Mouse (Mus musculus): Measurements from ENCODE around the gene 6030452D12Rik.

The 6030452D12Rik gene

GRCm38 (mm10) chr8:106500018-106500685 is at the start of gene 6030452D12Rik:
Gene 6030452D12Rik (plus strand): TSS chr8:106500522.
- DNase-seq, result no peak

GRCm38 (mm10) chr8:106451301-106452085 is 48.8 kb upstream of the 6030452D12Rik start:
- DNase-seq, result no peak

GRCm38 (mm10) chr8:106452701-106453481 is 47.4 kb upstream of the 6030452D12Rik start:
- DNase-seq, result no peak

GRCm38 (mm10) chr8:106454036-106454435 is 46.3 kb upstream of the 6030452D12Rik start:
- DNase-seq, result no peak

DNA sequence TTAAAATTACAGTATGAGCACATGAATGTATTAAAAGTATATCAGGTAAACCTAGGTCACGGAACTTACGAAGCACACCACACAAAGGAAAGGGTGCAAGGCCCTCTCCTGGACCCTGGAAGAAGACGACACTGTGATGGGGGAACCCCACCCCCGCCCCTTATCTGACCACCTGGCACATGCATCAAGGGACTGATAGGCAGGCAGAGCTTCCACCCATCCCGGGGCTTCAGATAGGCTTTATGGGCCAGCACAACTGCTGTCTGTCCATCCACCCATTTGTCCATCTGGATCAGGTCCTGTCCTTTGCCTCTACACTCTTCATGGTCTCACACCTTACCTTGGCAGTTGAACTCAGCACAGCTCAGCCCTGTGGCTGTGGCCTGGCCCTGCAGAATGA is 38.2 kb upstream of the 6030452D12Rik start:
- no peak for DNase-seq

DNA sequence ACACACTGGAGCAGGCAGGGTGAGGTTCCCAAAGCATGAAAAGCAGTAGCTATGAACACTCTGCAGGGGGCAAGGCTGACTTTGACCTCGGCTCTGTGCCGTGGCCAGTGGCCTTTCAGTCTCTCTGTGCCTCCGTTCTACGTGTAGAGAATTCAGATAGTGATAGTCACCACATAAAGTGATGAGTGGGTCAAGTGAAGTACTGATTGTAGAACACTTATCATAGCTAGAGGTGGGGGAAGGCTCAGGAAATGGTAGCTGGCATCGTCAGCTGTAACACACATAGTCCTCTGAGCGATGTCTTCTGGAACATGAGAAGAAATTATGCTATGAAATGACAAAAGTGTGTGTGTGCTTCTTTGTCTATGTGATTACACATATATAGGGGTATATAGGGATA is 36.5 kb upstream of the 6030452D12Rik start:
- DNase-seq, result no peak

- DNase-seq, result no peak
Measured at GRCm38 (mm10) chr8:106469485-106469884, 30.8 kb upstream of the 6030452D12Rik start.

DNA sequence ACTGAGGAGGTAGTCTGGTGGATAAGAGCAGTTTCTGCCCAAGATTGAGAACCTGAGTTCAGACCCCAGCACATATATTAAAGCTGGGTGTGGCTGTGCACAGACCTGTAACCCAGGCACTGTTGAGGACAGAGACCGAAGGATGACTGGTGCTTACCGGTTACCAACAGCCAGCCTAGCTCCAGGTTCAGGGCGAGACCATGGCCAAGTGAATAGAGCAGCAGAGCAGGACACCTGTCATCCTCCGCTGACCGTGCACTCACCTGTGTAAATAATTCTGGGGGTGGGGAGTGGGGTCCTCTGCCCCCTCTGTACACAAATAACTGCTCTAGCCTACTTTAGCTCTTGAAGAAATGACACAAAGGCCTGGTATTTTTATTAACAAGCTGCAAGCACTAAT is 26.3 kb upstream of the 6030452D12Rik start:
- no peak for DNase-seq

DNA sequence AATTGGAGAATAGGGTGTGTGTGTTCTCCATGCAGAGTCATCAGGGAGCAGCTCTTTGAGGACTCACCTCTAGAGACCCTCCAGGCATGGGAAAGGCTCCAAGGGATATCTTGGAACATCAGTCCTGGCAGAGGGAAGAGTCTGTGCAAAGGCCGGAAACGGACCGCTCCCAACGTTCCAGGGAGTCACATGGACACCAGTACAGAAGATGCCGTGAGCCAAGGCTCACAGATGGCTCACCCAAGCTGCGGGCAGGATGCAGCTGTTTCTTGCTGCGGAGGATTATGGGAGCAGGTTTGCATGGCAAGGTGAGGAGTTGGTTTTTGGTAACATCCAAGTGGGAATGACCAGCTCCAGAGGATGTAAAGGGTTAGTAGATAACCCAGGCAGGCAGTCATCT is 3.9 kb downstream of the 6030452D12Rik start:
- no peak for DNase-seq

DNA sequence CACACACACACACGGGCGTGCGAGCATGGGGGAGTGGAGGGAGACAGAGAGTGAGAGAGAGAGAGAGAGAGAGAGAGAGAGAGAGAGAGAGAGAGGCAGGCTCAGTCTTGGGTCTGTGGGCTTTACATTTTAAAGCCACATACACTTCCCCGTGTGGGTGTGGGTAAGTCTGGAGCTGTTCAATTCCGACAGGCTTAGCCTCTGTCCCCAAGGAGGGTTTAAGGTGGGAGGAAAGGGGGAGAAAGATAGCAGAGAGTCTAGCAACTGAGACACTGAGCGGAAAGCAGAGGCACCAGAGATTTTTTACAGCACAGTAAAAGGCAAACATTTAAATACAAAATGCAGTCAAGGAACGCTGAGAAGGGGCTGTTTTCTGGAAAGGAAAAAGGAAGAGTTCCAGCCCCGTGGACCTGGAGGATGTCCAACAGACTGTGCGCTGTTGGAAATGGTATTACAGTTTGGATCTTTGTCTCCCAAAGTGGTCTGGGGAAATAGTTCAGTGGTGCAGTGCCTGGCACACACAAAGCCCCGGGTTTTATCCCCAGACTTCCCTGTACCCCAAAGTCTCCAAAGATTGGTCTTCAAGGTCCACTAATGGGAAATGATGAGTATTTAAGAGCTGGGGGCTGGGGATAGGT is 5.1 kb downstream of the 6030452D12Rik start:
- DNase-seq, result no peak

- no peak for DNase-seq
Measured at GRCm38 (mm10) chr8:106506106-106506505, 5.8 kb downstream of the 6030452D12Rik start.

DNA sequence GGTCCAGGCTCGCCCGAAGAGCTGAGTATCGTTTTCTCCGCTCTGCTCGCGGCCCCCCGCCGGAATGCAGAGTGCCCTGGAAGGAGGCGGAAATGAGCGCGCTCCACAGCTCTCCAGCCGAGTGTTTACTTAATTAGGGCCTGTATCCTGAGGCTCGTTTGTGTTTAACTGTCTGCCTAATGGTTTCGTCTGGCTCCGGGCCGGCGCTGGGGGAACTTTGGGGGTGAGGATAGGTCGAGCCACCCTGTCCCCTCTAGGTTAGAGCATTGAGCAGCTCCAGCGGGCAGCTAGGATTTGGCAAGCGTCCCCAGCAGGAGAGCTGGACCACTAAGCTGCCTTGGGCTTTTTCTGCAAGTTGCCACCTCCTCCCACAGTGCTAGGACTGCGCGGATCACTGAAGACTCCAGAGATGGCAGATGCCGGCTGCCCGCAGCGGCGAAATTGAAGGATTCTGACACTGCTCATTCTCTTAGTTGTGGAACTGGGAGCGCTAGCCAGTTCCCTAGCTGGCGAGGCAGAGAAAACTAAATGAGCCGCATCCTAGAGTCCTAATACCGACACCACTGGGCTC is 7.5 kb downstream of the 6030452D12Rik start:
- DNase-seq, result no peak

GRCm38 (mm10) chr8:106508456-106508855 is 8.1 kb downstream of the 6030452D12Rik start:
- no peak for DNase-seq

DNA sequence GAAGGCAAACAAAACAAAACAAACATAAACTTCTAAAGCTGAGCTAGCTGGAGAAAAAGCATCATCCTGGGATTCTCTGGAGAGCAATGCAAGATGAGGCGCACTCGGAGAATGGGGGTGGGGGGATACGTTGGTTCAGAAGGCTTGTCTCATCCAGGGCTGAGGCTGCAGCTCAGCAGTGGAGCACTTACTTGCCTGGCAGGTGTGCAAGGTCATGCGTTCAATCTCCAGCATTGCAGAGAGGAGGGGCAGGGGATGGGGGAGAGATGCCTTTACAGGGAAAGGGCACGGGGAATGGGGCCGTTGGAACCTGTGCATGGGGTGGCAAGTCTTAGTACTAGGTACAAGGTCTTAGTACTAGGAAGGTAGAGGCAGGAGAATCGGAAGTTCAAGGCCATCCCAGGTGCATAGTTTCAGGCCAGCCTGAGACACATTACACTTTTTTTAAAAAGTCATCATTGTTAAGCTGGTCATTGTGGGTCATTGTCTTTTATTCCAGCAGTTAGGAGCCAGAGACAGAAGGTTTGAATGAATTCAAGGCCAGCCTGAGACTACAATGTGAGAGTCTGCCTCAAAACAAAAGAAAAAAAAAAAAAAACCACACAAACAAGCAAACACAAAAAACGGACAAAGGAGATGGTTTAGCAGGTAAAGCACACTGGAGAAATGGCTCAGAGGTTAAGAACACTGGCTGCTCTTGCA is 8.9 kb downstream of the 6030452D12Rik start:
- no peak for DNase-seq

DNA sequence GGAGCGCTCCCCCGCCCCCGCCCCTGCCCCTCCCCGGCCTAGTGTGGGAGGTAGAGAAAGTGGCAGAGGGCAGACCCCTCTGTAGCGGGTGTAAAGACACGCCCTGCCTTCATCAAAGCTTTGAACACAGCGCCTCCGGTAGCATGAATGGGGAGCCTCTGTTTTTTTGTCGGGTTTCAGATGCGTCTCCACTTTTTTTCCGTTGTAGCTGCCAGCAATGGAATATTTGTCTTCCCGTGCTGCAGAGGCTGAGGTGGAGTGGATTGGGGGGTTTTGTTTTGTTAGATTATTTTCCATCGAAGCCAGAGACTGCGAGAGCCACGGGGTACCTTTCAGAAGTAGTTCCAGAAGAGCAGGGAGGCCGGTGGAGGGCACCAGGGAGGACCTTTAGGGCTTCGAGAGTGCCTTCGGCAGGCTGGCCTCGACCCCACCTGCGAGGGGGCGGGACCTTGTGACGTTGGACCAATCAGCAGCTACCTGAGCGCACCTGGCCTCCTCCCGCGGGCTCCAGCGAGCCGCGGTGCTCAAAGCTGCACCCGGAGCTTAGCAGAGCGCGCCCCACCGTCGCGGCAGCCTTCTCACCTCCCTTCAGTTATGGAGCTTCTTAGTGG is 10.1 kb downstream of the 6030452D12Rik start, which contains the start of gene Cdh3:
Gene Cdh3 (plus strand): TSS at position 527 of the 611 bp plus-strand sequence.
- peak; percentile 80 to 84 for DNase-seq

- DNase-seq, result no peak
Measured at GRCm38 (mm10) chr8:106511065-106511501, 10.8 kb downstream of the 6030452D12Rik start.

GRCm38 (mm10) chr8:106511531-106512041 is 11.3 kb downstream of the 6030452D12Rik start:
- no peak for DNase-seq

- peak in 1 of 2 experiments; percentile 53 for DNase-seq
Measured at GRCm38 (mm10) chr8:106512475-106513150, 12.3 kb downstream of the 6030452D12Rik start.

- DNase-seq, result no peak
Measured at GRCm38 (mm10) chr8:106515946-106516479, 15.7 kb downstream of the 6030452D12Rik start.

- no peak for DNase-seq
Measured at GRCm38 (mm10) chr8:106516581-106516980, 16.3 kb downstream of the 6030452D12Rik start.

Data from kidney, adult 8-10 months (tissue).